In genomic region chr17:84026110-84026509, GRCm38 (mm10) we compare ENCODE assay signal across 8 mouse cellular contexts.
DNase-seq lines count a peak whose midpoint lies in the region; ATAC-seq and TF ChIP-seq lines count a peak whose summit lies in the region.

No protein-coding gene starts in this region.

- no peak overlapping the region for H3K4me3 ChIP-seq in layer of hippocampus, adult 2 months
- H3K4me3 ChIP-seq in MEL (ENCODE audit: control insufficient read depth in 1 of 2, insufficient read depth in 1 of 2, low read depth in 2 of 2, low read length in 2 of 2), result no peak overlapping the region
- H3K4me3 ChIP-seq in lung, embryonic 14.5 days (ENCODE audit: low read depth, low read length), result no peak overlapping the region

- no peak for TF ChIP-seq POLR2A in MEL (IDR thresholded peaks at IDR 0.05; ENCODE audit: control insufficient read depth in 1 of 2, insufficient read depth in 1 of 2, low read depth in 1 of 2, low read length in 2 of 2, poor library complexity in 1 of 2)
- no peak for TF ChIP-seq POLR2A in brain, embryonic 14.5 days (IDR thresholded peaks at IDR 0.05; ENCODE audit: borderline replicate concordance, extremely low read depth, insufficient read depth, insufficient read length, poor library complexity, severe bottlenecking)

- intact Hi-C loops in heart, postnatal 14 days (cut with DNase I), result loop anchor here (2.0 to 5.0 kb wide), 2 partner anchors 123 to 356 kb away; no protein-coding TSS in a partner anchor

- H3K4me1 ChIP-seq in MEL (ENCODE audit: control insufficient read depth in 1 of 2, insufficient read depth in 2 of 2, low read length in 2 of 2), result 0 out of 4 replicates have a peak, but pooled peaks cover 0 to 2% of the 10 kb centered on the region in 2 experiments
- H3K4me1 ChIP-seq in lung, embryonic 14.5 days (ENCODE audit: insufficient read depth), result peaks cover 7% of the 10 kb centered on the region

- H3K36me3 ChIP-seq in MEL (ENCODE audit: control insufficient read depth in 1 of 2, insufficient read depth in 2 of 2, low read length in 2 of 2), result no peaks in the 10 kb centered on the region
- no peaks in the 10 kb centered on the region for H3K36me3 ChIP-seq in lung, embryonic 14.5 days (ENCODE audit: insufficient read depth)

- no peak overlapping the region for H3K27ac ChIP-seq in layer of hippocampus, adult 2 months
- H3K27ac ChIP-seq in MEL (ENCODE audit: control insufficient read depth, low read depth, low read length), result no peak overlapping the region
- H3K27ac ChIP-seq in lung, embryonic 14.5 days (ENCODE audit: low read depth), result peak overlapping the region; percentile 84

- peak overlapping the region; percentile 25; the same call in 1 of the 2 replicates for H3K4me2 ChIP-seq in lung, embryonic 14.5 days

- peak; percentile 34 to 36 for DNase-seq in layer of hippocampus, adult 2 months (ENCODE audit: low spot score in 2 of 2)
- no peak for DNase-seq in layer of hippocampus, adult 9-10 months (ENCODE audit: low spot score)
- peak; percentile 9 for DNase-seq in MEL (ENCODE audit: low read depth, low spot score)
- peak; percentile 71 for DNase-seq in brain, embryonic 14.5 days (ENCODE audit: low read depth)
- DNase-seq in heart, postnatal 14 days, result peak; percentile 65 to 73
- peak; percentile 79 for DNase-seq in lung, embryonic 14.5 days
- DNase-seq in thymus, postnatal 25 days, result peak; percentile 50

- H3K9me3 ChIP-seq in MEL (replicated peaks; ENCODE audit: insufficient read depth, low read length), result no peaks in the 10 kb centered on the region
- no peaks in the 10 kb centered on the region; the same call in 1 of the 2 replicates for H3K9me3 ChIP-seq in lung, embryonic 14.5 days (ENCODE audit: low read depth, low read length)

- H3K79me2 ChIP-seq in MEL (ENCODE audit: control insufficient read depth, insufficient read depth, low read length, poor library complexity), result no peaks in the 10 kb centered on the region

- H3K9ac ChIP-seq in MEL (ENCODE audit: control insufficient read depth, low read depth, low read length, poor library complexity, severe bottlenecking), result no peak overlapping the region
- H3K9ac ChIP-seq in lung, embryonic 14.5 days, result no peak overlapping the region

- TF ChIP-seq CTCF in layer of hippocampus, adult 2 months (conservative IDR thresholded peaks at IDR 0.05), result no peak
- no peak for TF ChIP-seq CTCF in MEL (IDR thresholded peaks at IDR 0.05 in 2 of 3, conservative IDR thresholded peaks at IDR 0.05 in 1 of 3; ENCODE audit: control insufficient read depth in 1 of 3, insufficient read depth in 1 of 3, low read depth in 2 of 3, low read length in 3 of 3, poor library complexity in 1 of 3, severe bottlenecking in 1 of 3)
- TF ChIP-seq CTCF in brain, embryonic 14.5 days (IDR thresholded peaks at IDR 0.05; ENCODE audit: borderline replicate concordance, extremely low read depth, insufficient read depth, insufficient read length), result no peak
- TF ChIP-seq CTCF in lung, embryonic 14.5 days (IDR thresholded peaks at IDR 0.05; ENCODE audit: low read depth), result no peak

- TF ChIP-seq RAD21 in MEL (IDR thresholded peaks at IDR 0.05; ENCODE audit: low read depth, low read length), result no peak

- H3K27me3 ChIP-seq in MEL (ENCODE audit: control insufficient read depth in 1 of 2, insufficient read depth in 2 of 2, low read length in 2 of 2), result peaks cover 0 to 4% of the 10 kb centered on the region in 2 experiments; a peak in 2 of 4 replicates
- no peaks in the 10 kb centered on the region for H3K27me3 ChIP-seq in lung, embryonic 14.5 days (ENCODE audit: insufficient read depth, low read length)

- ATAC-seq in lung, embryonic 14.5 days (ENCODE audit: insufficient read depth), result peak; percentile 65
- ATAC-seq in activated CD4-positive, CD25-positive, alpha-beta regulatory T cell, adult 4 months, result no peak

- 37% methylated on average over 9 of the region's 9 CpGs for WGBS in lung, embryonic 14.5 days

- no peak for TF ChIP-seq EP300 in MEL (IDR thresholded peaks at IDR 0.05; ENCODE audit: low read depth in 1 of 2, low read length in 2 of 2)

TF ChIP-seq in MEL, 35 proteins besides CTCF, POLR2A, EP300 and RAD21:
- TF ChIP-seq KAT2A (conservative IDR thresholded peaks at IDR 0.05; ENCODE audit: low read depth, low read length) (no peak), RCOR1 (IDR thresholded peaks at IDR 0.05; ENCODE audit: low read depth, low read length) (no peak), ZKSCAN1 (IDR thresholded peaks at IDR 0.05; ENCODE audit: low read depth, low read length) (no peak), USF2 (IDR thresholded peaks at IDR 0.05; ENCODE audit: borderline replicate concordance in 1 of 2, insufficient read depth in 1 of 2, low read depth in 1 of 2, low read length in 2 of 2) (no peak), TCF12 (IDR thresholded peaks at IDR 0.05; ENCODE audit: low read depth, low read length) (no peak), POLR2AphosphoS5 (IDR thresholded peaks at IDR 0.05; ENCODE audit: borderline replicate concordance, low read depth, low read length) (no peak), POLR2AphosphoS2 (IDR thresholded peaks at IDR 0.05; ENCODE audit: low read length) (no peak), GATA1 (IDR thresholded peaks at IDR 0.05; ENCODE audit: low read depth, low read length) (no peak), SMC3 (IDR thresholded peaks at IDR 0.05; ENCODE audit: low read depth, low read length) (no peak)
TF ChIP-seq in MEL: peak in this region for 0.
